Mouse (Mus musculus) left cerebral cortex, adult 11 months (tissue): Measurements from ENCODE around the gene Fhit.
A peak's percentile ranks its signal among the peaks of the same experiment; 100 is the strongest.
"Not testable (repeated sequence)": the region's sequence is repeated elsewhere in the genome, so short reads cannot be mapped to it uniquely, and the experiment has no call there.

Experiments
- DNase-seq: peaks from one replicate; pipeline ENCODE4 v3.0.0; 2022; ENCODE audit warnings: low spot score

Fhit gene

DNA sequence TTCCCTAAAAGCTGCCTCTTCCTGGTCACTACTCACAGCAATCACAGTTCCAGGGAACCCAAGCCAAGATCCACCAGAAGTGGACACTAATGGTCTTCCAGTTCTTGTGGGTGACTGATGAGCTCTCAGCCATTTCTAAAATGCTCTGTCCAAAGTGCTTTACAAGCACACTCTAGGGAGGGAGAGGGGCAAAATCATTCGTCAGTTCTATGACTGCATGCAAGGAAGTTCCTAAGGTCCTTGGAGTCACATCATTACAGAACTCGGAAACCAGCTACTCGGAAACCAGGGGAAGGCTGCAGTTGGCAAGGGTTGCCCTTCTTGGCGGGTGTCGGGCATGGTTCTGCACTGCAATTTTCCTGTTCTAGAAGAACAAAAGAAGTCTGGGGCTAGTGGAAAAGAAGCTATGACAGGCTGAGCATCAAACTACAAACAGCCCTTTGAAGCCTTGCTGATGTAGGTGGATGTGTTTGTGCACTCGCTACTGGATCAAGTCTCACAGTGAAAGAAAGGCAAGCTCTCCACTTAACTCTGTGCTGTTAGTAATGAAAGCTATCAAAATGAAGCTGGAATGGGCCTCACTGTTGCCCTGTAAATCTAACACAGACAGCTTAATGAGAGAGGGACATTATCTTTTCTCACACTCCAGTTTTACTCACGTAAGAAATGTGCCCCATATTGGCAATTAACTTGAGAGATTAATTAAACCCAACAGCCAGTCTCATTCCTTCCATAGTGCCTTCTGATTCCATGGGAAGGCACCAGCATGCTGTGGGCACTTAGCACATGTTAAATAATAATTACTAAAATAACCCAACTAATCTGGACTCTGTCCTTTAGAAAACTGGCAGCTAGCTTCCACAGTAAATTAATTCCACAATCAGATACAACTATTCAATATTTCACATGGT lies 243.7 kb downstream of the Fhit start:
- DNase-seq: no peak

DNA sequence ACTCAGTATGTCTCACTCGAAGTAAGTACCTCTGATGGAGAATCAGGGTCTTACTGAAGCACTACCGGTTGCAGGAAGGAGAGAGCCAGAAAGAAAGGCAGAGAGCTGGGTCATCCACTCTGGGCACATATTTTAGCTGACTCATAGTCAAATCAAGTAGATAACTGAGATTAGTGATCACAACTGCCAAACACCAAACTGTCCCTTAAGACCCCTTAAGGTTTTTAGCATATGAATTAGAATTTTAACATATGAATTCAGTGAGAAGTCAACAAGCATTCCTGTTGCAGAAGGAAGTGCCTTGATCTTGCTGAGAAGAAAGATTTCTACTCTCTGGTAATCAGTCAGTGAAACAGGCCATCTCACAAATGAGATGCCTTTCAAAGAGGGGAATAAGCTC lies 253.8 kb downstream of the Fhit start:
- no peak for DNase-seq

DNA sequence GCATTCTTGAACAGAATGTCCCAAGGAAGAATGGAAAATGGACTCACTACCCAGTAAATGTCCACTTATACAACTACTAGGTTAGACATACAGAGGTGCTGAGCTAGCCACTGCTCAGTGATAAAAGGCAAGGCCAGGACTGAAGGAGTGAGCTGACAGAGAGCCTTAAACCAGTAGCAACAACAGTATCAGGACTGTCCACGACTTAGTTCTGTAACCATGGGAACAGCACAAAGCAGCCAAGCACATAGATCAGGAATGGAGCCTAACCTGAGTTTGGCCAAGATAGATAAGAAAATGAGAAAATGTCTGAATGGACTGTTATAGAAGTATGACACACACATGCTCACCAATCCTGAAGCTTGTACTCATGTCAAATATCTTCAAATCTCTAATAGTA lies 279.1 kb downstream of the Fhit start:
- no peak for DNase-seq

DNA sequence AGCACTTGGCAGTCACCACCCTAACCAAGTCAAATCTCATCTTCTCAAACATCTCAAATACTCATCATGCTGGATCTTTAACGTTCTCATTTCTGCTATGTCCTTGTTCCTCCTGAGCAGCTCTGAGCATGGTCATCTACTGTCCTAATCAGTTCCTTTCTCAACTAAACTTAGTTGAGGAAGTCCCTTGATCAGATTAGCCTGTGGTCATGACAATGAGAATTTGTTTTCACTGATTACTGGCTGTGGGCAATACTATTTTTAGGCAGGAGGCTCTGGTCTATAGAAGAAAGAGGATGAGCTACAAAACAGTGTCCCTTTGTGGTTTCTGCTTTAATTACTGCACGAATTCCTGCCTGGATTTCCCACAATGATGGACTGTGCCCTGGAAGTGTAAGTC lies 281.1 kb downstream of the Fhit start:
- no peak for DNase-seq

DNA sequence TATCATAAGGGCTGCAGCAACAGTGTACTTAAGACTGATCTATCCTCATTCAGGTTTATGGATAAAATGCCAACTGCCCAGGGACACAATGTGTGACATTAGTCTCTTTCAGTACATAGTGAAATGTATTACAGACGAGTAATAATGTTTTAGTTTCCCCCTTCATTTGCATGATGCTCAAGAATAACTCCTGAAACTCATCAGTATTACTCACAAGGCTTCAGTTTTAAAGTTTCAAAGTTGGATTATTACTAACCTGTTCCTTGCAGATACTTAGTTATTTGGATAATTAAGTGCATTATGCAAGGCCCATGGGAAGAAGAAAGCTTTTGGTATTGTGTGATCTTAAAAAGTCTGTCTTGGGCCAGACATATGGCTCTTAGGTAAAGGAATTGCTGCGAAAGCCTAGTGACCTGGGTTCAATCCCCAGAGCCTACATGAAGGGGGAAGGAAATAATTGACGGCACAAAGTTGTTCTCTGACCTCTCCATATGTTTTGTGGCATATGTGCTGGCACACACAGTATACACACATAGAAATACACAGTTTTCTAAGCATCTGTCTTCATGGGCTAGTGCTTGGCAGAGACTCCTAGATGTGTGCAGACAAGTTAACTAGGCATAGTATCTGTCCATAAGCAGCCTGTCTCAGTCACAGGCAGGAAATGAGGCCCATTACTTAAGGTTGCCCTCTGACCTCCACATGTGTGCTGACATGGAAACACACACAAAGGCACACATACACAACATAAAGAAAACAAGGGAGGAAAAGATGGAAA lies 287.1 kb downstream of the Fhit start:
- no peak for DNase-seq

DNA sequence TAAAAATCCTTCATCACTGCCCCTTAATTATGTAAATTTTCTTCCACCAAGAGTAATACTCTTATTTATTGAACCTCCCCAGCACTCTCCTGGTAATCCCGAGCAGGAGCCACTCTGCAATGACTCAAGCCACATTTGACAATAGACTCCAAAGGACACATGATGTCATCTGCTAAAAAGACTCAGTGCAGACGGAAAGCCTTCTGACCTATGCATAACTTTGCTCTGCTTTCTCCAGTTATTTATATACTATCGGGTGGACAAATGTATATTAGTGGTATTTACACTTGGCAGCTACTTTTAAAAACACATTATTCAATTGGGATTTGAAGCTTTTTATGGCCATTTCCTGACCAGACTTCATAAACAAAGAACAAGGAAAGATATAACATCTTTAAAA lies 304.2 kb downstream of the Fhit start:
- DNase-seq: no peak

DNA sequence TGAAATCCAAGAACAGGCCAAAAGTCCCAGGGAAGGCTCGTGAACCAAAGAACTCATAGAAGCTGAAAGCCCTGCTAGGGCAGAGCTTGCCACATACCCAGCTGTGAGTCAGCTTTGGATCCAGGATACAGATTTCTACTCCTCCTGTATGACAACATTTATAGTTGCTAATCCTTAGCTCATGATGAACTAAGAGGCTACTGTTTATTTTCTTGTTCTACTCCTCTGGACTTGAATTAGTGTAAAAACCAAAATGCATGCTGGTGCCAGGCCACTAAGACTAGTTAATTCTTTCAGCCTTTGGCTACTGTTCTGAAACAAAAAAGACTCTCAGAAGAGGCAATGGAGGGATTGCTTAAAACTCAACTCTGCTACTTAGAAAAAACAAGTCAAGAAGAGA lies 309.9 kb downstream of the Fhit start:
- DNase-seq: no peak

DNA sequence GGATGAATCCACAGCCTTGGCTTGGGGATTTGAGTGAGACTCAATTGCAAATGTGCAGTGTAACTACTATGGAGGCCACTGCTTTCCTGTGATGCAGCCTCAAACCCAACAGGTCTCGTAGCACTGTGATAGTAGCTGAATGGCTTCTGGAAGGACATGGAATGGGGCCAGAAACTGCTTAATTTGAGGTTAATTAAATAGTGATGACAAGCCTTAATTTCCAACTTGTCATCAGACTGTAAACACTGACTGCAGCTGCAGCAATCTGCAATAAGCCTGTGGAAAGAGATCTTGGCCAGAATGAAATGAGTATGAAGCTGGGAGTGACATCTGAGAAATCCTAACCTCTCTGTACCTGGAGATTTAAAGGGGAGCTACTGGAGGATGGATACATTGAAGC lies 325.8 kb downstream of the Fhit start:
- no peak for DNase-seq

DNA sequence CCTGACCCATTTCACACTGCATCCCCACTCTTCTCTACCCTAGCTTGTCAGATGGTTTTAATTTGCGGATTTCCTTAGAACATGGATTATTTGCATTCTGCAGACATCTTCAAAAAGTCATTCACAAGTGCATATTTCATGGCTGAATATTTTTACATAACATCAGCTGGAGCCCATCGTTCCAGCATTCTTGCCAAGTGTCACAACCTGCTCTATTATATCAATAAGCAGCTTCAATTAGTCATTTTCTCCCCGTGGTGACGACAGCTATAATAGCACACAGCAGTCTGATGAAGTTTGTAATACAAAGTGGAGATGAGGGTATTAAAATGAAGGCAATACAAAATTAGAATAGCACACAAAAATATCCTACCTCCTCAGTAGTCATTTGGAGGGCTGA lies 337.0 kb downstream of the Fhit start:
- DNase-seq: no peak

DNA sequence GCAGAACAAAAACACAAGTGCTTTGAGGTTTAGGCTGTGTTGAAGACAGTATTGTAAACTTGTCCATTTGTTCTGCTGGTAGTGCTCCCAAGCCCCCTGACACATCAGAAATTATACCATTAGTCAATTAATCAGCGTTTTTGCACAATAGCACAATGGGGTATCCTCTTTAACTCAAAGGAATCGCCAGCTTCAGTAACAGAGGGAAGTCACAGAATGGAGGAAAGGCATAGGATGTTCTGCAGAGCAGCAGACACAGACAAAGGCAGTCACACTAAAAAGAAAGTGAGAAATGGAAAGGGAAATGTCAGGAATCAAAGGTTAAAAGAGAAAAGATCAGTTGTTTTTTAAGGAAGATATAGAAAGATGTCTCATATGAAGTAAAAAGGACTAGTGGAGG lies 348.3 kb downstream of the Fhit start:
- no peak for DNase-seq

DNA sequence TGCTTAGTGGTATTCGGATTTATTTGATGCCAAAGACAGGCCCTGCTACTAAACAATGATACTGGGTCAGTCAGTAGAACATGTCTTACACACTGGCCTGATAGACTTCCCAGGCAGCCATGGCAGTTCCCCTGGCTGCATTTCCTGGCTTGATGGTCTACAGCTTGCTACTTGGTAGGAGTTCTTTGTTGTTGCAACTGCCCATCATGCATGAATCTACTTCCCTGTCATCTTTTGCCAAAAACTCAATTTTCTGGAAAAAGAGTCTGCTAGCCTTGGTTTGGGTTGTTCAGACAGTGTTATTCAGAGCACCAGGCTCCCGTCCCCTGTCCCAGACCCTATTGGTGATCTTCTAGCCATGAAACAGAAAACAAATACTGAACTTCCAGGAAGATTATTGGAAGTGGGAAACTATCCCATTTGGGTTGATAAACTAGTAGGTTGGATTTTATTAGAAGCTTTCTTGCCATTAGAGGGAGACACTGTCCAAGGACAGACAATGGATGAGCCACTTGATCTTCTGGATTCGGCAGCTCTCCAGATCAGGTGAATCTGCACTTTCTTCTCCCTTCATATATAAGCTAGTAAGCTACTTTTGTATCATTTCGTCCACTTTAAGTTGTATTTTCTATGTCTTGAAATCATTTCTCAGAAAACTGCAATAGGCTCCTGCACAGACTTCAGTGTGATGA lies 363.2 kb downstream of the Fhit start:
- no peak for DNase-seq

DNA sequence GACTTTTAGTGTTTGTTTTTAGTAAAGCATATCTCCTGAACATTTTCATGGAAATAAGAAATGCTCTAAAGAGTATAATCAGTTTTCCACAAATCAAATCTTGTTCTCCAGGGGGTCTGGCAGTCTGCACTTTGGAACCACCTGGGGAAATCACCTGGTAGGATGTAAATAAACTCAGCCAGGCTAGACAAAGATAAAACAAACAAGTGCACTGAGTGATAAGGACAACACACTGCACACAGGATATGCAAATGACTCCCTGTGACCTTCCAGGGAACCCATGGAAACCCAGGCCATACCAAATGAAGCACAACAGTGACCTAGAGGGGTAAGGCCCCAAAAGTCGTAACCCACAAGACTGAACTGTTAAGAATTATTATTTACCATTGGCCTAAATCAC lies 364.2 kb downstream of the Fhit start:
- no peak for DNase-seq

DNA sequence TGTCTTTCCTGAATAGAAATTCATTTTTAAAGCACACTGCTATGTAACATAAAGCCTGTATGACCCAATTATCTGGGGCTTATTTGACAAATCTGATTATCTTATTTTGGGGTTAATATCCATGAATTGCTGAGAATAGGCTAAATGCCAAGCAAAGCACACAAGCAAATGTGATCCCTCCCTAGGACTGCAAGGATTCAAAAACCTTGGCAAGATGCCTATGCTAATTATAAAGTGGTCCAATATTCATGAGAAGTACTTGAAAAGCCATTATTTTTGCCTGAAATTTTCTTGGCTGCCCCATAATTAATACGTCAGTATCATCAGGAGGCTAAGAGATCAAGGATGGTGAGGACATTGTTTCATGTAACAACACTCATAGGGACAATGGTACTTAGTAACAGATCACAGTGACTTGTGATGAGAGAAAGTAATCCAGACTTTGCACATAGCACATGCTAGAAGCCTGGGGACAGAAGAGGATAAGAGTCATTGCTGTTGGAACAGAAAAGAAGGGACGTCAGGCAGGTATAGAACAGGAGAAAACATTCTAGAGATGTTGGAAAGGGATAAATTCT lies 366.2 kb downstream of the Fhit start:
- DNase-seq: no peak

DNA sequence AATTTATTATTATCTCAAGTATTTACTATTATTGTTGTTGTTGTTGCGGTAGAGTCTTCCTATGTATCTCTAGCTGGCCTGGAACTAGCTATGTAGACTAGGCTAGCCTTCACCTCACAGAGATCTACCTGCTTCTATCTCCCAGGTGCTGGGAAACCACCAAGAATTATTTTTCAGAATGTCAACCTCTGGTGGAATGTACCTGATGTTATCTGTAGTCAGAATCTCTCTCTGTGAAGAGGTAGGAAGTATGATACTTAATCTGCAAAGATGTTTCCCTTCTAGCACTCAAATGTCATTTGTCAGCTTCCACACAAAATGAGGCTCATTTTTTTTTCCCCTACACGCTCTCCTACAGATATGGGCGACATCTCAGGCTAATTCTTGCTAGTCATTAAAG lies 377.9 kb downstream of the Fhit start:
- DNase-seq: no peak

DNA sequence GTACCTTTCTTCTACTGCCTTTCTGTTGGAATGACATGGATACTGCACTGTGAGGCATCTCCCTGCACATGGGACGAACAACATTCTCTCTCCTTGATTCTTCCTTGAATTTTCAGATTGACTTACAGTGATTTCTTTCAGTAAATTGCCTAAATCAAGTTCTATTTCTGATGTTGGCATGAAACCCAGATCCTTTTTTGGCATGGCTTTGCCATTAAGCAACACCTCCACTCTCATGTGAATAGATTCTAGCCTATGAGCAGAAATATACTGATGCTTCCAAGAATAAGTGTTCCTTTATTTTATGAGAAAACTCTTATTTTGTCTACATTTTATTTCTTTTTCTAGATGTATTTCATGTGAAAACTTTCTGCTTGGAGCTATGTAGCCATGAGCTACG lies 383.1 kb downstream of the Fhit start:
- DNase-seq: peak; percentile 12

DNA sequence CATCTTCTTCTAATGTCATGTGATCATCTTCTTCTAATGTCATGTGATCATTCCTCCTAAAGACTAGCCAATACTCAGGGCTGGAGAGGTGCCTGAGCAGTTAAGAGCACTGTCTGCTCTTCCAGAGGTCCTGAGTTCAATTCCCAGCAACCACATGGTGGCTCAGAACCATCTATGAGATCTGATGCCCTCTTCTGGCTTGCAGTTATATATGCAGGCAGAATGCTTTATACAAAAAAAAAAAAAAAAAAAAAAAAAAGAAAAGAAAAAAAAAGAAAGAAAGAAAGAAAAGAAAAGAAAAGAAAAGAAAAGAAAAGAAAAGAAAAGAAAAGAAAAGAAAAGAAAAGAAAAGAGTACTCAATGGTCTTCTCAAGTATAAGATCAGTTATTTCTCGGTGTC lies 407.0 kb downstream of the Fhit start:
- not testable (repeated sequence) for DNase-seq

DNA sequence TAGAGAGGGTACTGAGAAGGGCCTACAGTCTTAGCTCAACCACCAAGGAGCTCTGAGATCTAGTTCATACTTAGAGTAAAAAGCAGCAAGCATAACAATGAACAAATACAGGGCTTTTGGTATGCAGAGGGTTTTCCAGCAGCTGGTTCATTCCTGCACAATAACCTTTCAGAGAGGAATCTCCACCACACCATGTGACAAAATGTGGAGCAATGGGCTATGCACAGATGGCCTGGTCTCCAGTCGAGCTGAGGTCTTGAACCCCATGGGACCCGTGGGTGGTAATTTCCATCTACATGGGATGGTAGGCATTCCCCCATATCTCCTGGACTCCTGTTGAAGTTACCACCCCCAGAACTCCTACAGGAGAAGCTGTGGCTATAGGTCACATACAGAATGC lies 423.8 kb downstream of the Fhit start:
- no peak for DNase-seq

DNA sequence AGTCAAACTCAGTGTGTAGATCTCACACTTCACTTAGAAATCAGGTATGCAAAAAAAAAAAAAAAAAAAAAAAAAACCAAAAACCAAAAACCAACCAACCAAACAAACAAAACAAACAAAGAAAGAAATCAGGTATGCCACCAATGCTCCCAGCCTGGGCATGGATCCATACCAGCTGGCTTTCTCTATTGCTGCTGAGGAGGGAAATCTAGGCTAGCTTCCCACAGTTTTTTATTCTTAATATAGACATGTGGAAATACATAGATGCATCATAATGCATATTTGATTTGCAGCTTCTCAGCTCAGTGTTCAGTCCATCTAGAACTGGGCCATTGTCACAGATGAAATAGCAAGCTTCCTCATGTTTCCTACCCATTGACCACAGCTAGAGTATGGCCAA lies 439.3 kb downstream of the Fhit start:
- DNase-seq: no peak

DNA sequence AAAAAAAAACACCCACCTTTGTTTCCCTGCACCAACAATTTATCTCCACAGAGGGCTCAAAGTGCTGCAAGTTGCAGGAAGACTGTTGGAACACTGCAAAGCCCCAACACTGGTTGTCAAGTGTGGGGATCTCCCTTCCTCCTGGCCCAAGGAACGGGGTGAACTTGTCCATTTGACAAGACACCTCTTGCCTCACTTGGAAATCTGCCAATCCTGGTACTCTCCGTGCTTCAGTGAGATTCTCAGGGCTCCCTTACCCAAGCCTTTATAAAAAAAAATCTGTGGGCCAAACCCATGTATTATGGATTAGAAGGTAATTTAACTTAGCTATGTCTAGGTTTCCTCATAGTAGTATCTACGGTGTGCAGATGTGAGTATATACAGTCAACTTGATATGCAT lies 448.9 kb downstream of the Fhit start:
- DNase-seq: no peak

DNA sequence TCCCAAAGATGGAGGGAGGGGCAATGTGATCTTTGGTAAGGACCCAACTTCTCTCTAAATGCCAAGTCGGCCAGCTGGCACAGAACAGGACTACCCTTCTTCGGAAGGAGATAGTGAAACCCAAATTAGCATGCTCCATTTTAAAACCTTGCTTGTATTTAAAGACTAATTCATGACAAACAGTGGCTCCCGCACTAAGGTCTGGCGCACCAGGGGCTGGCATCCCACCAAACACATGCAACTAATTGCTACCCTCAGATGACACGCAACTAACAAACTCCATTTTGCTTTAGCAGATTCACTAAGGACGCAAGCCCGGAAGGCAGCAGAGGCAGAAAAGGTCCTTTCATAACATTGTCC lies 449.3 kb downstream of the Fhit start:
- DNase-seq: no peak

DNA sequence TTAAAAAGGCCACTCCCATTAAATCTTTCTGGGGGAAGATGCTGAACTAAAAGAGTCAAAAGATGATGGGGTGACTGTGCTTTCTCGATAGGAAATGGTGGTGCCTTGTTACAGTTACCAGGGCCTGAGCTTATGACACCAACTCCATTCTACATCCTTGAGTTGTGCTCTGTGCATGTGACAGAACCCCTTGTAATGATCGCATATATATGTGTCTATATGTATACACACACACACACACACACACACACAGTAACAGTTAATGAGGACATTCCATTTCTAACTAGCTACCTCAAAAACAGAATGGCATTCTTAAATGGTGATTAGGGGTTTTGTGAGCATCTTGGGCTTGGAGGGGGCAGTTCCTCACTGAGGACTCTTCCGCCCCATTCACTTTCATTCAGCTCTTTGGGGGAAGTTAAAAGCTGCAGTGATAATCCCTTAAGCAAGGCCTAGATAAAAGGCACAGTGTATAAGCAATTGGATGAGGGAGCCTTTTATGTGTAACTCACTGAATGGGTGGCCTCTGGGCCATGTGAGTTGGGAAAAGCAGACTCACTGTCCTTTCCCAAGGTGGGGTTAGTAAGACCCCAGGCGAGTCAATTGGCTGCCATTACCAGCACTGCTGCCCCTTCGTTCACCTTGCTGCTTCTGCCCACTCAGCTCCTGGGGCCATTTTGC lies 449.9 kb downstream of the Fhit start:
- no peak for DNase-seq

DNA sequence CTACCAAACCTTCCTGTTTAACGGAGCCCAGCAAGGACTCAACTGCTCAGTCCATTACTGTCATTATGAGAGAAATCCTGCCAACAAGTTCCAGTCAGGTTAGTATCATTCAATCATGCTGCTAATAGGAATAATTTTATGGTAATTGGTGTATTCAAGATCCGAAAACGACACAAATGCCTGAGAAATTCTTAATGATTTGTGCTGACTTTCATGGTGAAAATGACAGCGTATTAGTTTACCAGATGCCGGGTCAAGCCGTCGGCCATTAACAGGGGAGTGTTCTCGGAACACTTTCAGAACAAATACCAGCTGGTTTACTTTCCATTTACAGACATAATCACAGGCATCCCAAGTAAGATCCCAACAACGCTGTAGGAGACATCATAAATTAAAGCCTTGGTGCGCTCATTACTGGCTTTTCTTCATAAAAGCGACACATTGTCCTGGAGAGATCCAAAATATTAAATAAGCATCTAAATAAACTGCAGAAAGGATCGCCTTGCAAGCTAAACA lies 451.0 kb downstream of the Fhit start:
- DNase-seq: no peak
